ENCODE assay signal across 11 mouse cellular contexts in genomic region chr15:89557996-89558390, GRCm38 (mm10). TPM values are rescaled to one million over a fixed set of nuclear protein-coding genes. Genes with fewer than 3 reads are reported as not detected.
DNase-seq lines count a peak whose midpoint lies in the region; ATAC-seq and TF ChIP-seq lines count a peak whose summit lies in the region.
"Had no signal": no experiment of that assay in that cellular context is flagged by ENCODE, and none has a peak within 500 bp of the region (broad histone marks: within the 10 kb centered on the region; RNA-seq: fewer than 3 reads in every experiment).

No protein-coding gene starts in this region.

- peak overlapping the region; percentile 58 for H3K9ac ChIP-seq in heart, embryonic 13.5 days
- H3K9ac ChIP-seq in ES-E14 (ENCODE audit: insufficient read depth, low read depth, low read length, poor library complexity, severe bottlenecking), result peak overlapping the region; percentile 49; the same call in 1 of the 2 replicates
- no peak overlapping the region for H3K9ac ChIP-seq in forebrain, embryonic 14.5 days (ENCODE audit: low read length)
- no peak overlapping the region for H3K9ac ChIP-seq in midbrain, embryonic 12.5 days (replicated peaks)

- in situ Hi-C loops in ES-E14 (cut with MboI; ENCODE audit: low sequenced_read_pairs in 2 of 2, unreplicated experiment in 2 of 2), result no loop called here

- H3K36me3 ChIP-seq in heart, embryonic 13.5 days, result 0 out of 2 replicates have a peak, but pooled peaks cover 5% of the 10 kb centered on the region
- no peaks in the 10 kb centered on the region for H3K36me3 ChIP-seq in ES-E14 (ENCODE audit: control insufficient read depth, insufficient read depth, low read length, poor library complexity, severe bottlenecking)
- peaks cover 3% of the 10 kb centered on the region; the same call in 1 of the 2 replicates for H3K36me3 ChIP-seq in forebrain, embryonic 14.5 days (ENCODE audit: control insufficient read depth, insufficient read depth, low read length)
- H3K36me3 ChIP-seq in midbrain, embryonic 12.5 days, result no peaks in the 10 kb centered on the region

- peak overlapping the region; percentile 45 for H3K4me3 ChIP-seq in heart, embryonic 13.5 days
- peak overlapping the region; percentile 57 to 58; a peak in 3 of 4 replicates for H3K4me3 ChIP-seq in ES-E14 (ENCODE audit: insufficient read depth in 1 of 2, low read depth in 1 of 2, low read length in 2 of 2, poor library complexity in 1 of 2, severe bottlenecking in 1 of 2)
- no peak overlapping the region for H3K4me3 ChIP-seq in forebrain, embryonic 14.5 days (ENCODE audit: low read depth, low read length)
- peak overlapping the region; percentile 25 for H3K4me3 ChIP-seq in midbrain, embryonic 12.5 days

- peaks cover 29% of the 10 kb centered on the region for H3K4me1 ChIP-seq in heart, embryonic 13.5 days
- peaks cover 1 to 24% of the 10 kb centered on the region in 2 experiments; a peak in 3 of 4 replicates for H3K4me1 ChIP-seq in ES-E14 (ENCODE audit: control insufficient read depth in 2 of 2, insufficient read depth in 2 of 2, low read length in 2 of 2, poor library complexity in 1 of 2)
- no peaks in the 10 kb centered on the region for H3K4me1 ChIP-seq in forebrain, embryonic 14.5 days (ENCODE audit: control insufficient read depth, insufficient read depth, low read length)
- peaks cover 19% of the 10 kb centered on the region for H3K4me1 ChIP-seq in midbrain, embryonic 12.5 days

- H3K27me3 ChIP-seq in heart, embryonic 13.5 days (replicated peaks), result peaks cover 56% of the 10 kb centered on the region
- H3K27me3 ChIP-seq in forebrain, embryonic 14.5 days (replicated peaks; ENCODE audit: control insufficient read depth, insufficient read depth, low read length), result peaks cover 29% of the 10 kb centered on the region
- H3K27me3 ChIP-seq in midbrain, embryonic 12.5 days, result peaks cover 56% of the 10 kb centered on the region

- H3K27ac ChIP-seq in heart, embryonic 13.5 days (replicated peaks), result no peak overlapping the region
- H3K27ac ChIP-seq in ES-E14 (ENCODE audit: insufficient read depth, low read depth, low read length, poor library complexity, severe bottlenecking), result no peak overlapping the region
- H3K27ac ChIP-seq in forebrain, embryonic 14.5 days (ENCODE audit: low read depth, low read length), result no peak overlapping the region
- H3K27ac ChIP-seq in midbrain, embryonic 12.5 days (replicated peaks), result no peak overlapping the region

- H3K9me3 ChIP-seq in heart, embryonic 13.5 days, result no peaks in the 10 kb centered on the region
- no peaks in the 10 kb centered on the region for H3K9me3 ChIP-seq in ES-E14 (ENCODE audit: control insufficient read depth, insufficient read depth, low read depth, low read length)
- H3K9me3 ChIP-seq in forebrain, embryonic 14.5 days (replicated peaks; ENCODE audit: control insufficient read depth, low read length), result no peaks in the 10 kb centered on the region
- no peaks in the 10 kb centered on the region for H3K9me3 ChIP-seq in midbrain, embryonic 12.5 days

- intact Hi-C loops in heart, postnatal 14 days (cut with DNase I), result no loop called here
- intact Hi-C loops in left cerebral cortex, postnatal 10 days (cut with DNase I), result no loop called here

- H3K4me2 ChIP-seq in heart, embryonic 13.5 days, result peak overlapping the region; percentile 67
- peak overlapping the region; percentile 25 for H3K4me2 ChIP-seq in forebrain, embryonic 14.5 days (ENCODE audit: low read length)
- peak overlapping the region; percentile 44 for H3K4me2 ChIP-seq in midbrain, embryonic 12.5 days (replicated peaks)

- 18% methylated on average over 33 of the region's 34 CpGs for WGBS in heart, embryonic 13.5 days
- 1% methylated on average over 34 of the region's 34 CpGs for WGBS in forebrain, embryonic 14.5 days
- 2% methylated on average over 34 of the region's 34 CpGs for WGBS in midbrain, embryonic 12.5 days

- no peak for ATAC-seq in heart, embryonic 13.5 days (ENCODE audit: extremely low read depth, insufficient number of reproducible peaks, low FRiP score, low TSS enrichment)
- no peak for ATAC-seq in forebrain, embryonic 14.5 days
- no peak for ATAC-seq in midbrain, embryonic 12.5 days (ENCODE audit: low FRiP score, low read depth)

- no peak for DNase-seq in heart, postnatal 14 days
- no peak for DNase-seq in ES-E14 (ENCODE audit: low read depth, low spot score)
- DNase-seq in forebrain, embryonic 14.5 days (ENCODE audit: low spot score), result no peak
- DNase-seq in left cerebral cortex, postnatal 10 days (ENCODE audit: extremely low spot score in 1 of 2, low spot score in 2 of 2), result no peak
- DNase-seq in ovary, postnatal 14 days (ENCODE audit: low spot score), result no peak
- no peak for DNase-seq in layer of hippocampus, adult 9-11 months
- DNase-seq: kidney, postnatal 36 days had no signal

TF ChIP-seq in ES-E14, 5 proteins besides CTCF, POLR2A, EP300 and RAD21:
- TF ChIP-seq ZC3H11A (IDR thresholded peaks at IDR 0.05; ENCODE audit: borderline replicate concordance, low read depth, low read length) (no peak), ZNF384 (IDR thresholded peaks at IDR 0.05; ENCODE audit: low read depth, low read length) (no peak), HCFC1 (IDR thresholded peaks at IDR 0.05; ENCODE audit: borderline replicate concordance, insufficient read depth, low read length) (no peak), MAFK (IDR thresholded peaks at IDR 0.05; ENCODE audit: insufficient read depth, low read depth, low read length) (no peak)

RNA-seq across cellular contexts. Expression of gene Acr, which starts 10.1 kb away (rescaled TPM):
- polyA plus RNA-seq in heart, embryonic 13.5 days (2015; fragmentation: Nextera tagmentation; extraction: Ambion mirVana), result 0.24 and 0.33 TPM in 2 replicates
- total RNA-seq in heart, postnatal 14 days (2021), result under 1 TPM; 0.15 to 0.53 TPM
- total RNA-seq in ES-E14 (2012; rRNA removed), result 0.21 TPM in 1 of 2 replicates, not detected in the other
- 0.63 and 1.2 TPM in 2 replicates for polyA plus RNA-seq in forebrain, embryonic 14.5 days (2014; fragmentation: Nextera tagmentation; extraction: Ambion mirVana)
- polyA plus RNA-seq in midbrain, embryonic 12.5 days (2016; fragmentation: Nextera tagmentation; extraction: Ambion mirVana), result 0.74 and 1.3 TPM in 2 replicates
- 1 to 10 TPM; 2.0 to 3.0 TPM for total RNA-seq in left cerebral cortex, postnatal 10 days (2021)
- total RNA-seq: MEL had no signal
- polyA plus RNA-seq: thymus, postnatal 0 days had no signal

RNA-seq across cellular contexts. Expression of gene Rabl2, which starts 33.7 kb away (rescaled TPM):
- 19.2 and 21.4 TPM in 2 replicates for polyA plus RNA-seq in heart, embryonic 13.5 days (2015; fragmentation: Nextera tagmentation; extraction: Ambion mirVana)
- 1 to 10 TPM; 5.0 to 7.5 TPM for total RNA-seq in heart, postnatal 14 days (2021)
- total RNA-seq in ES-E14 (2012; rRNA removed), result 4.1 and 8.3 TPM in 2 replicates
- polyA plus RNA-seq in forebrain, embryonic 14.5 days (2014; fragmentation: Nextera tagmentation; extraction: Ambion mirVana), result 61.9 and 67.0 TPM in 2 replicates
- polyA plus RNA-seq in midbrain, embryonic 12.5 days (2016; fragmentation: Nextera tagmentation; extraction: Ambion mirVana), result 70.5 and 77.8 TPM in 2 replicates
- 10 to 100 TPM; 36.4 to 39.0 TPM for total RNA-seq in left cerebral cortex, postnatal 10 days (2021)

RNA-seq across cellular contexts. Expression of gene Shank3, which starts 58.6 kb away (rescaled TPM):
- polyA plus RNA-seq in heart, embryonic 13.5 days (2015; fragmentation: Nextera tagmentation; extraction: Ambion mirVana), result 1.7 and 2.0 TPM in 2 replicates
- total RNA-seq in heart, postnatal 14 days (2021), result 10 to 100 TPM; 78.7 to 83.9 TPM
- 6.4 and 6.7 TPM in 2 replicates for total RNA-seq in ES-E14 (2012; rRNA removed)
- polyA plus RNA-seq in forebrain, embryonic 14.5 days (2014; fragmentation: Nextera tagmentation; extraction: Ambion mirVana), result 4.8 and 6.0 TPM in 2 replicates
- polyA plus RNA-seq in midbrain, embryonic 12.5 days (2016; fragmentation: Nextera tagmentation; extraction: Ambion mirVana), result 6.9 and 8.0 TPM in 2 replicates
- 100 to 1,000 TPM; 196 to 197 TPM for total RNA-seq in left cerebral cortex, postnatal 10 days (2021)

Comparison
In these comparisons a context has a peak if more than half of its experiments do, and no peak if none do; other contexts are left out.
1. H3K9ac ChIP-seq: peak in heart, embryonic 13.5 days (single experiment) and ES-E14 (single experiment); none in forebrain, embryonic 14.5 days (single experiment) and midbrain, embryonic 12.5 days (single experiment).
2. RNA of gene Shank3, which starts 58.6 kb away (total RNA-seq): 196 to 197 TPM in left cerebral cortex, postnatal 10 days and 78.7 to 83.9 TPM in heart, postnatal 14 days; 6.4 to 6.7 TPM in ES-E14; every median in the first group is over 10 times any median in the second.
3. Peak in every context shown above with its lines, with median percentiles within 50 percentile points of each other: H3K4me2 ChIP-seq.